Mouse (Mus musculus): ENCODE data around the gene Eno4. TPM values are rescaled to one million over a fixed set of nuclear protein-coding genes. Genes with fewer than 3 reads are reported as not detected.

Gene Eno4
- total and polyA plus RNA-seq, 3 experiments, result 0.05 to 0.11 TPM; not detected in 1

DNA sequence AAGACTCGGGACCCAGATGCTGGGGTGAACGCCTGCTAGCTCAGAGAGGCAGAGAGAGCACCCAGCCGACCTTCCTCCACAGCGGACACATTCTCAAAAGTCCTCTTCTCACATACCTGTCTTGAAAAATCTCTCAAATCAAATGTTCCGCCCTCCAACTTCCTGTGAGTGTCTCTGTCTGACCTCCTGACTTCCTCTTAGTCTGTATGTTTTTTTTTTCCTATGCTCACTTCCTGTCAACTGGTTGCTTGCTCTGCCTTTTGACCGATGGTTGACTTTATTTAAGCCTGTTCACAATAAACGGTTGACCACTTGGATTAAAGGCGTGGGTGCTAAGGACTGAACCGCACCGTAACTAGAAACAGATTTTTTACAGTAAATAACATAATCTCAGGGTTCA, 35.2 kb upstream of the Eno4 start:
- no peak for DNase-seq (ENCODE audit: low spot score)
- no peak for ATAC-seq (ENCODE audit: extremely low read depth, insufficient number of reproducible peaks, low FRiP score, poor library complexity, severe bottlenecking)

DNA sequence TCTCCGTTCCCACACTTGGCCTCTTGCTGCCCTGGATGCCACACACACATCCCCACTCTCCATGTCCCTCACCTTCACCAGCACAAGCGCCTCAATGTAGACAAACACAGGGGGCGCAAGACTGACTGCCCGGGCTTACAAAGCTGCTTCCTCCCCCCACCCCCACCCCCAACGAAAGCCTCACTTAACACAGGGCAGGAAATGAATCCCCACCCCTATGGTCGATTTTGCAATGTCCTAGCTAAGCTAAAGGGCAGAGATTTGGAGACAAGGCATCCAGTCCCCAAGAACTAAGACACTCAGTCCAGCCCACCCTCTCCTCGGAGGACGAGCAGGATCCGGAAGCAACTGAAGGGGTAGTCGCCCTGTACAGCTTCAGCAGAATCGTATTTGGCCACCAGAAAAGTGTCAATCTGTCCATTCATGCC, 32.3 kb upstream of the Eno4 start:
- no peak for TF ChIP-seq GATA1 (IDR thresholded peaks at IDR 0.05; ENCODE audit: borderline replicate concordance, low read length)
- no peak for TF ChIP-seq POLR2AphosphoS5 (IDR thresholded peaks at IDR 0.05; ENCODE audit: insufficient replicate concordance, low read depth, low read length)
- TF ChIP-seq TAL1 (conservative IDR thresholded peaks at IDR 0.05; ENCODE audit: low read depth, low read length), result no peak
- TF ChIP-seq CTCF (IDR thresholded peaks at IDR 0.05; ENCODE audit: low read depth, low read length), result no peak
- TF ChIP-seq GATA2 (IDR thresholded peaks at IDR 0.05; ENCODE audit: borderline replicate concordance, low read depth, low read length), result no peak
- Histone ChIP-seq H3K27me3 (ENCODE audit: insufficient read depth, low read length) (peaks cover 3% of the 10 kb centered on the region; the same call in 1 of the 2 replicates), H3K4me3 (ENCODE audit: low read depth, low read length) (no peak overlapping the region), H3K4me1 (ENCODE audit: insufficient read depth, low read depth, low read length) (0 out of 2 replicates have a peak, but pooled peaks cover 3% of the 10 kb centered on the region), H3K9me3 (replicated peaks) (no peaks in the 10 kb centered on the region), H3K36me3 (replicated peaks) (no peaks in the 10 kb centered on the region)
- DNase-seq (ENCODE audit: low spot score) (no peak), ATAC-seq (ENCODE audit: extremely low read depth, insufficient number of reproducible peaks, low FRiP score, poor library complexity, severe bottlenecking) (no peak)

More for the DNA sequence above, 35.2 kb upstream of the Eno4 start:
- Histone ChIP-seq H3K9me3 (replicated peaks) (no peaks in the 10 kb centered on the region), H3K4me3 (ENCODE audit: low read depth, low read length) (no peak overlapping the region), H3K36me3 (replicated peaks) (no peaks in the 10 kb centered on the region), H3K4me1 (ENCODE audit: insufficient read depth, low read depth, low read length) (0 out of 2 replicates have a peak, but pooled peaks cover 3% of the 10 kb centered on the region), H3K27me3 (ENCODE audit: insufficient read depth, low read length) (peaks cover 8% of the 10 kb centered on the region; the same call in 1 of the 2 replicates)
- TF ChIP-seq GATA2 (IDR thresholded peaks at IDR 0.05; ENCODE audit: borderline replicate concordance, low read depth, low read length) (no peak), CTCF (IDR thresholded peaks at IDR 0.05; ENCODE audit: low read depth, low read length) (no peak), GATA1 (IDR thresholded peaks at IDR 0.05; ENCODE audit: borderline replicate concordance, low read length) (no peak), POLR2AphosphoS5 (IDR thresholded peaks at IDR 0.05; ENCODE audit: insufficient replicate concordance, low read depth, low read length) (no peak), TAL1 (conservative IDR thresholded peaks at IDR 0.05; ENCODE audit: low read depth, low read length) (no peak)

DNA sequence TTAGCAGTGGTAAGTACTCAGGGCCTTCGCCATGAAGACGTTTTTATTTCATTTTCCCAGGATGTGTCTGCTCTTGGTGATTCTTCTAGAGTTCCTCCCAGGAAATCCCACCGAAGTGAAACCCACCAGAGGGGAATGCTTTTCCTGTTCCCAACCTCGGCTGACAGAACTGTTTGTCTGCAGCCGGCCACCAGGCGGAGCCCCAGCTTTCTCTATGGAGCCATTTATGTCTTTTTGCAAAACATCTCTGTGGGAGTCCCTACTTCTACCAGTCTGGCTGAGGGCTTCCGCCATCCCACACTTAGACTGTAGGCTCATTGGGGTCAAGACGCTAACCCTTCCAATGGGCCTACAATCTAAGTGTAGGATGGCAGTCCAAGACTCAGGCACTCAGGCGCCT, 31.8 kb upstream of the Eno4 start:
- DNase-seq (ENCODE audit: low spot score), result peak; percentile 24

DNA sequence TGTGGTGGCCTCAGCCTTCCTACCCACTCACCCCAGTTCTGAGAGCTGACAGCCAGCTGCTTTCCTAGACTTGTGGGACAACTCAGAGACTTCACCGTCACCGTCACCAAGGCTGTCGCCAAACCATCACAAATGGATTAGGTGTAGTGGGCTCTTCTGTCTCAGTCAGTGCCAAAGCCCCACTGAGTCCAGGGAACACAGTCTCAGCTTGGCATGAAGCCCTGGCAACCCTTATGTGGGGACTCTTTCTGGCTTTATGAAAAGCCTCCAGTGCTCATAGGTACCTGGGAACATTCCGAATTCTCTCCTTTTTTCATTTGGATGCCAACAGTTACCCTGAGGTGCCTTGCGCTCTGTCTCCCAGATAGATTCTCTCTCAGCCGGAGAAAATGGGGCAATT, 29.9 kb upstream of the Eno4 start:
- Histone ChIP-seq H3K4me3 (ENCODE audit: low read depth, low read length) (no peak overlapping the region), H3K4me1 (ENCODE audit: insufficient read depth, low read depth, low read length) (0 out of 2 replicates have a peak, but pooled peaks cover 3% of the 10 kb centered on the region), H3K36me3 (replicated peaks) (no peaks in the 10 kb centered on the region), H3K27me3 (ENCODE audit: insufficient read depth, low read length) (no peaks in the 10 kb centered on the region), H3K9me3 (replicated peaks) (no peaks in the 10 kb centered on the region)
- DNase-seq (ENCODE audit: low spot score) (no peak), ATAC-seq (ENCODE audit: extremely low read depth, insufficient number of reproducible peaks, low FRiP score, poor library complexity, severe bottlenecking) (no peak)
- TF ChIP-seq GATA1 (IDR thresholded peaks at IDR 0.05; ENCODE audit: borderline replicate concordance, low read length) (no peak), GATA2 (IDR thresholded peaks at IDR 0.05; ENCODE audit: borderline replicate concordance, low read depth, low read length) (no peak), TAL1 (conservative IDR thresholded peaks at IDR 0.05; ENCODE audit: low read depth, low read length) (no peak), CTCF (IDR thresholded peaks at IDR 0.05; ENCODE audit: low read depth, low read length) (no peak)

More for the DNA sequence above, 31.8 kb upstream of the Eno4 start:
- Histone ChIP-seq H3K36me3 (replicated peaks) (no peaks in the 10 kb centered on the region), H3K9me3 (replicated peaks) (no peaks in the 10 kb centered on the region), H3K4me3 (ENCODE audit: low read depth, low read length) (no peak overlapping the region), H3K4me1 (ENCODE audit: insufficient read depth, low read depth, low read length) (0 out of 2 replicates have a peak, but pooled peaks cover 3% of the 10 kb centered on the region), H3K27me3 (ENCODE audit: insufficient read depth, low read length) (peaks cover 3% of the 10 kb centered on the region; the same call in 1 of the 2 replicates)
- no peak for ATAC-seq (ENCODE audit: extremely low read depth, insufficient number of reproducible peaks, low FRiP score, poor library complexity, severe bottlenecking)
- TF ChIP-seq GATA2 (IDR thresholded peaks at IDR 0.05; ENCODE audit: borderline replicate concordance, low read depth, low read length), result no peak
- TF ChIP-seq CTCF (IDR thresholded peaks at IDR 0.05; ENCODE audit: low read depth, low read length), result 0 out of 2 replicates have a peak, but pooled peaks have one; percentile 11

DNA sequence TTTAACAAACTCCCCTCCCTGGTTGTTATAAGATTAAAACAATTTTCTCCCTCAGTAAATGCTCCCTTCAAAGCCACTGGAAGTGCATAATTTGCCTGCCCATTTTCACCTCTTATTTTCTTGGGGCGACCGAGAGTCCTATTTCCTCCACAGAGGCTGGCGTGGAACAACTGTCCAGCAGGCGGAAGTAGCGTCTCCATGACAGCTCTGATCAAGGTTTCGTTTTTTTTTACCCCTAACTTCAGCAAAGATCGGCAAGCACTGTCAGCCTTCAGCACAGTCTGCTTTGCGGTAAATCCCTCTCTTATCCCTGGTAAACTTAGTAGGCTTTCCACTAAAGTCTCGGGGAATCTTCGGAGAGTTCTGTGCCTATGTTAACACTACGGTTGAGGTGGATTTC, 24.6 kb upstream of the Eno4 start:
- Histone ChIP-seq H3K9me3 (replicated peaks) (no peaks in the 10 kb centered on the region), H3K36me3 (replicated peaks) (no peaks in the 10 kb centered on the region), H3K4me3 (ENCODE audit: low read depth, low read length) (no peak overlapping the region), H3K4me1 (ENCODE audit: insufficient read depth, low read depth, low read length) (no peaks in the 10 kb centered on the region), H3K27me3 (ENCODE audit: insufficient read depth, low read length) (no peaks in the 10 kb centered on the region)
- no peak for DNase-seq (ENCODE audit: low spot score)
- no peak for TF ChIP-seq GATA1 (IDR thresholded peaks at IDR 0.05; ENCODE audit: borderline replicate concordance, low read length)
- no peak for TF ChIP-seq POLR2AphosphoS5 (IDR thresholded peaks at IDR 0.05; ENCODE audit: insufficient replicate concordance, low read depth, low read length)
- no peak for TF ChIP-seq CTCF (IDR thresholded peaks at IDR 0.05; ENCODE audit: low read depth, low read length)
- no peak for TF ChIP-seq GATA2 (IDR thresholded peaks at IDR 0.05; ENCODE audit: borderline replicate concordance, low read depth, low read length)
- no peak for TF ChIP-seq TAL1 (conservative IDR thresholded peaks at IDR 0.05; ENCODE audit: low read depth, low read length)
- no peak for ATAC-seq (ENCODE audit: extremely low read depth, insufficient number of reproducible peaks, low FRiP score, poor library complexity, severe bottlenecking)

- ATAC-seq (ENCODE audit: extremely low read depth, insufficient number of reproducible peaks, low FRiP score, poor library complexity, severe bottlenecking), result no peak
- Histone ChIP-seq H3K4me1 (ENCODE audit: insufficient read depth, low read depth, low read length) (no peaks in the 10 kb centered on the region), H3K9me3 (replicated peaks) (no peaks in the 10 kb centered on the region), H3K27me3 (ENCODE audit: insufficient read depth, low read length) (no peaks in the 10 kb centered on the region), H3K4me3 (ENCODE audit: low read depth, low read length) (no peak overlapping the region), H3K36me3 (replicated peaks) (no peaks in the 10 kb centered on the region)
- no peak for DNase-seq (ENCODE audit: low spot score)
- no peak for TF ChIP-seq POLR2AphosphoS5 (IDR thresholded peaks at IDR 0.05; ENCODE audit: insufficient replicate concordance, low read depth, low read length)
- no peak for TF ChIP-seq GATA2 (IDR thresholded peaks at IDR 0.05; ENCODE audit: borderline replicate concordance, low read depth, low read length)
- TF ChIP-seq GATA1 (IDR thresholded peaks at IDR 0.05; ENCODE audit: borderline replicate concordance, low read length), result no peak
- TF ChIP-seq CTCF (IDR thresholded peaks at IDR 0.05; ENCODE audit: low read depth, low read length), result no peak
- TF ChIP-seq TAL1 (conservative IDR thresholded peaks at IDR 0.05; ENCODE audit: low read depth, low read length), result no peak
Measured at GRCm38 (mm10) chr19:58919148-58919547, 24.1 kb upstream of the Eno4 start.
